Mouse (Mus musculus): ENCODE measurements around the gene Slc25a13. TPM values are rescaled to one million over a fixed set of nuclear protein-coding genes. Genes with fewer than 3 reads are reported as not detected.

Gene Slc25a13
- polyA plus RNA-seq, 2 experiments from 2014 or later = 6.4 to 14.0 TPM

GRCm38 (mm10) chr6:6027664-6028063, 189.3 kb downstream of the Slc25a13 start:
- ATAC-seq = no peak

DNA sequence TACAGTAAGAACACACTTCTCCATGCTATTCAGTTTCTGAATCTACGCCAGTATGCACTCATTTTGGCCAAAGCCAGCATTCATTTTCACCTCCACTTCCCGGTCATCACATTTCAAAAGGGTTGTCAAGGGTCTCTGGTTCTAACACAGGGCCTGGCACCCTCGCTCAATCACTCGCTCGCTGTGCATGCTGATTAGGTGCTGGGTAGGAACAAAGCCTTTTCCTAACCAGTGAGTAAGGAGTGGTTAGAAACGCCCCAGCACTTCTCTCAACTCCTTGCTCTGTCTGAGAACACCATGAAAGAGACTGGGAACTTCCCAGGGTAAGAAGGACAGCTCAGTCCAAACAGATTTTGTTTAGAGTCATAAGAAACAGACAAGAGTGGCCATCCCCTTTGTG, 193.0 kb downstream of the Slc25a13 start:
- ATAC-seq = no peak

DNA sequence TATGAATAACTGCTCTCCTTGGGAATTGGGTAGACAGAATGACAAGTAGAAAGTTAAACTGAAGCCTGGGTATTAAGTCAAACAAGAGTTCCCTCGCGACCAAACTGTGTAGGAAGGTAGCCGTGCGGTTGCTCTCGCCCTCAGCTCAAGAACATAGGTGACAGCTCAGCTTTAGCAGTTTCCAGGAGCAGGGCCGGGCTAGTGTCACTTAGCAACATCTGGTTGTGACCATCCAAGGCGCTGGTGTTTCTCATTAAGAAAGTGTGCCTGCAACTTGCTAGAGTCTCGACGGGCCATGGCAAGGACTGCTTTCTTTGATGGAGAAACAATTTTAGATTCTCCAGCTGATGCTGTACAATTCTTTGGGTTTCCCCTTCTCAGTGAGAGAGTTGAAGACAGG, 200.0 kb downstream of the Slc25a13 start:
- ATAC-seq = no peak

GRCm38 (mm10) chr6:6015616-6016015, 201.4 kb downstream of the Slc25a13 start:
- ATAC-seq = no peak

- ATAC-seq = no peak
Observed at GRCm38 (mm10) chr6:6011364-6011763, 205.6 kb downstream of the Slc25a13 start.

DNA sequence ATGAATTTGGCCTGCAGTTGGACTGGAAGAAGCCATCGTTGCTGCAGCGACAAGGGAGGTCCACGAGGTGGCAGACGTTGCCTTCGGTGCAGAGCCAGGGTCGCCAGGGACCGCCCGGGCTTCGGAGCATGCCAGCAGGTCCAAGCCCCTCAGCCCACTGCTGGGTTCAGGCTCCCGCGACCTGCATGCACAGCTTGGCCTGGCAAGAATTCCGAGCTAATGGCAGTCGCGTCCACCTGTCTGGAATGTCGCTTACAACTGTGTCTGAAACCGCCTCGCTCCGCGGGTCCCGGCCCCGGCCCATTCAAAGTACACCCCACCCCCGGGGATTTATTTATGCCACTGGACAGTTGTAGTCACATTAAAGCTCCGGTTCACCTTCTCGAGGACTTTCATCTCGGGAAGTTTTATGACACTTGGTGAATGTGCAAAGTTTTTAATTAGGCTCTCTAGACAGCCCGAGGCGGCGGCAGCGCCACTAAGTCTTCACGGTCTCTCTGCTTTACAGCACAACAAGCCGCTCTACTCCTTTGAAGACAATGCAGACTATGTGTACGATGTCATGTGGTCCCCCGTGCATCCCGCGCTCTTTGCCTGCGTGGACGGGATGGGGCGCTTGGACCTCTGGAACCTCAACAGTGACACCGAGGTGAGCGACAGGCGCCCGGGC, 211.1 kb downstream of the Slc25a13 start:
- no peak for ATAC-seq

GRCm38 (mm10) chr6:6004756-6005485, 212.1 kb downstream of the Slc25a13 start:
- ATAC-seq = no peak

- no peak for ATAC-seq
Observed at GRCm38 (mm10) chr6:6002061-6002460, 214.9 kb downstream of the Slc25a13 start.

- no peak for ATAC-seq
Observed at GRCm38 (mm10) chr6:5997535-5997934, 219.4 kb downstream of the Slc25a13 start.

DNA sequence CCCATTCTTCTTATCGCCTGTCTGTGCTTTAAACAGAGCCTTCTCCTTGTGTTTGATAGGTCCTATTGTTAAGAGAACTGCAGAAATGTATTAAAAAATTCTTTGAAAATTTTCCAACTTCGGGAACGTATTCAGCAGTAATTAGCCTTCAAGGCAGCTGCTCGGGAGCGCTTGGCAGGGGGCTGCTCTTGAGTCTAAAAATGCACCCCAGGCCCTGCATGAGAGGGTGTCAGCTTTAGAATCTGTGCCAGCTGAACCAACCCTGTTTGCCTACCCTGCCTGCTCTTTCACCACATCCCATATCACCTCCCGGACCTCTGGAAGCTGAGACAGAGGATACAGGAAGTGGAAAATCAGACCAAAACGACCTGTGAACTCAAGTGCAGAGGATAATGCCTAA, 223.9 kb downstream of the Slc25a13 start:
- no peak for ATAC-seq

GRCm38 (mm10) chr6:5991817-5992755, 224.9 kb downstream of the Slc25a13 start:
- no peak for ATAC-seq

GRCm38 (mm10) chr6:5991243-5991642, 225.7 kb downstream of the Slc25a13 start:
- ATAC-seq = no peak
